Mouse (Mus musculus): ENCODE data around the gene Gal.

GRCm38 (mm10) chr19:3368276-3368675 is 46.1 kb downstream of the Gal start:
- TF ChIP-seq CTCF (IDR thresholded peaks at IDR 0.05) = peak; percentile 39
- no peak for TF ChIP-seq POLR2A (IDR thresholded peaks at IDR 0.05; ENCODE audit: insufficient read depth, low read depth, low read length)
- TF ChIP-seq EP300 (IDR thresholded peaks at IDR 0.05; ENCODE audit: insufficient read depth, low read depth, low read length) = no peak

Measured in heart, adult 2 months (tissue).